In the genomic region with DNA sequence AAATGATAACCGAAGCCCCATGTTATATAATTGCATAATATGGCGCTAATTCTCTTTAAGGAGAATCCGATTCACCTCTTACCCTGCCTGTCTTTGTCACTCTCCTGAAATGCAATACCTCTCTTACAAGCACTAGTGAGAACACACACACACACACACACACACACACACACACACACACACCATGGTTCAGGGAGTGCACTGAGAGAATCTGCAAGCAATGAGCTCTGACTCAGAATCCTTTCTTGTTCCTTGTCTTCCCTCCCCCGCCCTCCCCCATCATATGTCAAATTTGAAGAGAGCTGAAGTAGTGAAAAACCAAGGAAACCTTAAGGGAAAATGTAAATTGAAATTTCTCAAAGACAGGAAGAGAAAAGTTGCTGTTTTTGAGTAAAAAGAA, we compare ENCODE assay signal across 14 mouse cellular contexts.
DNase-seq lines count a peak whose midpoint lies in the region; ATAC-seq and TF ChIP-seq lines count a peak whose summit lies in the region.
"Had no signal": no experiment of that assay in that cellular context is flagged by ENCODE, and none has a peak within 500 bp of the region (broad histone marks: within the 10 kb centered on the region; RNA-seq: fewer than 3 reads in every experiment).

No protein-coding gene starts in this region.

- 0 out of 2 replicates have a peak overlapping the region, but pooled peaks have one; percentile 11 for H3K27ac ChIP-seq in forebrain, embryonic 13.5 days
- H3K27ac ChIP-seq in forebrain, embryonic 11.5 days (ENCODE audit: low read depth, low read length): no peak overlapping the region
- peak overlapping the region; percentile 19; the same call in 1 of the 2 replicates for H3K27ac ChIP-seq in midbrain, embryonic 15.5 days
- no peak overlapping the region for H3K27ac ChIP-seq in midbrain, embryonic 10.5 days (replicated peaks)
- H3K27ac ChIP-seq in forebrain, postnatal 0 days (ENCODE audit: low read depth, low read length): peak overlapping the region; percentile 9; the same call in 1 of the 2 replicates
- H3K27ac ChIP-seq: limb, embryonic 10.5 days; liver, embryonic 14.5 days had no signal

- 60% methylated on average over 4 of the region's 4 CpGs for WGBS in forebrain, embryonic 13.5 days
- 88% methylated on average over 4 of the region's 4 CpGs for WGBS in forebrain, embryonic 11.5 days
- WGBS in midbrain, embryonic 15.5 days: 68% methylated on average over 4 of the region's 4 CpGs
- 91% methylated on average over 4 of the region's 4 CpGs for WGBS in midbrain, embryonic 10.5 days
- WGBS in forebrain, postnatal 0 days: 35% methylated on average over 4 of the region's 4 CpGs

- no peak overlapping the region for H3K4me3 ChIP-seq in forebrain, embryonic 13.5 days
- no peak overlapping the region for H3K4me3 ChIP-seq in forebrain, embryonic 11.5 days (ENCODE audit: low read depth, low read length)
- H3K4me3 ChIP-seq in midbrain, embryonic 15.5 days: no peak overlapping the region
- H3K4me3 ChIP-seq in midbrain, embryonic 10.5 days: no peak overlapping the region
- no peak overlapping the region for H3K4me3 ChIP-seq in forebrain, postnatal 0 days (ENCODE audit: low read depth, low read length)
- H3K4me3 ChIP-seq: limb, embryonic 10.5 days had no signal

- peak; percentile 65; the same call in 1 of the 2 replicates for ATAC-seq in forebrain, embryonic 13.5 days
- no peak for ATAC-seq in forebrain, embryonic 11.5 days (replicated peaks; ENCODE audit: low FRiP score)
- ATAC-seq in midbrain, embryonic 15.5 days (replicated peaks): peak; percentile 68; the same call in 1 of the 2 replicates
- peak; percentile 88 for ATAC-seq in forebrain, postnatal 0 days
- ATAC-seq: intestine, postnatal 0 days had no signal

- peaks cover 16% of the 10 kb centered on the region for H3K4me1 ChIP-seq in forebrain, embryonic 13.5 days
- H3K4me1 ChIP-seq in forebrain, embryonic 11.5 days (replicated peaks; ENCODE audit: control insufficient read depth, insufficient read depth, low read length): no peaks in the 10 kb centered on the region
- peaks cover 18% of the 10 kb centered on the region for H3K4me1 ChIP-seq in midbrain, embryonic 15.5 days
- 0 out of 2 replicates have a peak, but pooled peaks cover 9% of the 10 kb centered on the region for H3K4me1 ChIP-seq in midbrain, embryonic 10.5 days
- 0 out of 2 replicates have a peak, but pooled peaks cover 5% of the 10 kb centered on the region for H3K4me1 ChIP-seq in forebrain, postnatal 0 days (ENCODE audit: insufficient read depth)

- TF ChIP-seq CTCF in forebrain, postnatal 0 days (IDR thresholded peaks at IDR 0.05; ENCODE audit: low read depth): no peak

- no peaks in the 10 kb centered on the region for H3K27me3 ChIP-seq in forebrain, embryonic 13.5 days
- no peaks in the 10 kb centered on the region for H3K27me3 ChIP-seq in forebrain, embryonic 11.5 days (ENCODE audit: control insufficient read depth, insufficient read depth, low read length)
- no peaks in the 10 kb centered on the region for H3K27me3 ChIP-seq in midbrain, embryonic 15.5 days (replicated peaks)
- no peaks in the 10 kb centered on the region for H3K27me3 ChIP-seq in midbrain, embryonic 10.5 days (ENCODE audit: low read depth, poor library complexity, severe bottlenecking)
- no peaks in the 10 kb centered on the region for H3K27me3 ChIP-seq in forebrain, postnatal 0 days (ENCODE audit: insufficient read depth, low read length)

- H3K36me3 ChIP-seq in forebrain, embryonic 13.5 days (ENCODE audit: poor library complexity, severe bottlenecking): no peaks in the 10 kb centered on the region
- no peaks in the 10 kb centered on the region for H3K36me3 ChIP-seq in forebrain, embryonic 11.5 days (ENCODE audit: control insufficient read depth, insufficient read depth, low read length)
- H3K36me3 ChIP-seq in midbrain, embryonic 15.5 days (replicated peaks): no peaks in the 10 kb centered on the region
- H3K36me3 ChIP-seq in midbrain, embryonic 10.5 days: no peaks in the 10 kb centered on the region
- H3K36me3 ChIP-seq in forebrain, postnatal 0 days (ENCODE audit: insufficient read depth): no peaks in the 10 kb centered on the region
- H3K36me3 ChIP-seq: G1E; limb, embryonic 10.5 days had no signal

- H3K4me2 ChIP-seq in forebrain, embryonic 13.5 days: no peak overlapping the region
- H3K4me2 ChIP-seq in forebrain, embryonic 11.5 days (ENCODE audit: low read depth, low read length, severe bottlenecking): no peak overlapping the region
- H3K4me2 ChIP-seq in midbrain, embryonic 15.5 days: no peak overlapping the region
- H3K4me2 ChIP-seq in forebrain, postnatal 0 days (ENCODE audit: low read depth): no peak overlapping the region

- H3K9me3 ChIP-seq in forebrain, embryonic 13.5 days (replicated peaks): no peaks in the 10 kb centered on the region
- H3K9me3 ChIP-seq in forebrain, embryonic 11.5 days (ENCODE audit: control insufficient read depth, low read length): no peaks in the 10 kb centered on the region
- H3K9me3 ChIP-seq in midbrain, embryonic 15.5 days: no peaks in the 10 kb centered on the region
- H3K9me3 ChIP-seq in midbrain, embryonic 10.5 days (replicated peaks): no peaks in the 10 kb centered on the region
- H3K9me3 ChIP-seq in forebrain, postnatal 0 days (ENCODE audit: low read length): no peaks in the 10 kb centered on the region
- H3K9me3 ChIP-seq: limb, embryonic 10.5 days had no signal

- no peak overlapping the region for H3K9ac ChIP-seq in forebrain, embryonic 13.5 days
- H3K9ac ChIP-seq in forebrain, embryonic 11.5 days (ENCODE audit: low read length): no peak overlapping the region
- no peak overlapping the region for H3K9ac ChIP-seq in midbrain, embryonic 15.5 days
- H3K9ac ChIP-seq in forebrain, postnatal 0 days: no peak overlapping the region
- H3K9ac ChIP-seq: liver, embryonic 14.5 days had no signal

- no peak for DNase-seq in forebrain, embryonic 11.5 days (ENCODE audit: low spot score)
- DNase-seq in midbrain, embryonic 10.5 days (ENCODE audit: low spot score): no peak
- DNase-seq in forebrain, postnatal 0 days: peak; percentile 66
- peak; percentile 32 to 39 for DNase-seq in right cerebral cortex, postnatal 36 days (ENCODE audit: low spot score in 2 of 2)
- no peak for DNase-seq in thymus, postnatal 4 days
- no peak for DNase-seq in lung, adult 18-20 months
- DNase-seq: heart, postnatal 14 days; lung, postnatal 36 days had no signal

Comparison
In these comparisons a context has a peak if more than half of its experiments do, and no peak if none do; other contexts are left out.
1. H3K27ac ChIP-seq: peak in forebrain, embryonic 13.5 days (single experiment), midbrain, embryonic 15.5 days (single experiment) and forebrain, postnatal 0 days (single experiment); none in forebrain, embryonic 11.5 days (single experiment) and midbrain, embryonic 10.5 days (single experiment).
2. DNase-seq: peak in forebrain, postnatal 0 days (single experiment) and right cerebral cortex, postnatal 36 days (2 of 2); none in forebrain, embryonic 11.5 days (single experiment), midbrain, embryonic 10.5 days (single experiment), thymus, postnatal 4 days (single experiment) and lung, adult 18-20 months (0 of 2).